Mouse (Mus musculus) forebrain, postnatal 0 days (tissue): ENCODE measurements around the gene Thra. TPM values are rescaled to one million over a fixed set of nuclear protein-coding genes. Genes with fewer than 3 reads are reported as not detected.
"Not testable (repeated sequence)": the region's sequence is repeated elsewhere in the genome, so short reads cannot be mapped to it uniquely, and the experiment has no call there.

Experiments
- ATAC-seq: fragments of 200-750 bp; cut with Nextera tagmentation; 2 replicates; pipeline ENCODE4 v1.8.0; 2017; ENCODE audit warnings: mild to moderate bottlenecking, moderate library complexity
- DNase-seq: peaks from one replicate; pipeline ENCODE4 v3.0.0-alpha.2; 2015
- H3K27ac ChIP-seq: fragments of 300-500 bp; sonication (generic); 2 replicates; pipeline ENCODE4 v1.5.1; 2014; ENCODE audit warnings: low read depth, mild to moderate bottlenecking, antibody characterized with exemption, low read length, moderate library complexity, mixed read lengths
- H3K27me3 ChIP-seq: fragments of 300-500 bp; sonication (generic); 2 replicates; pipeline ENCODE4 v1.6.1; 2014; ENCODE audit warnings: mild to moderate bottlenecking, low read length, mixed read lengths; ENCODE audit not compliant: insufficient read depth
- H3K36me3 ChIP-seq: fragments of 300-500 bp; sonication (generic); 2 replicates; pipeline ENCODE4 v1.6.1; 2014; ENCODE audit warnings: mild to moderate bottlenecking, moderate library complexity; ENCODE audit not compliant: insufficient read depth
- H3K4me1 ChIP-seq: fragments of 300-500 bp; sonication (generic); 2 replicates; pipeline ENCODE4 v1.6.1; 2014; ENCODE audit warnings: antibody characterized with exemption; ENCODE audit not compliant: insufficient read depth
- H3K4me2 ChIP-seq: fragments of 300-500 bp; sonication (generic); 2 replicates; pipeline ENCODE4 v1.6.1; 2014; ENCODE audit warnings: low read depth, mild to moderate bottlenecking, moderate library complexity
- H3K4me3 ChIP-seq: fragments of 300-500 bp; sonication (generic); 2 replicates; pipeline ENCODE4 v1.5.1; 2014; ENCODE audit warnings: low read depth, low read length, mixed read lengths
- H3K9ac ChIP-seq: fragments of 300-500 bp; sonication (generic); 2 replicates; pipeline ENCODE4 v1.6.1; 2014; ENCODE audit warnings: mild to moderate bottlenecking
- H3K9me3 ChIP-seq: fragments of 300-500 bp; sonication (generic); 2 replicates; pipeline ENCODE4 v1.6.1; 2016; ENCODE audit warnings: low read length
- CTCF ChIP-seq: sonication (generic); IDR thresholded peaks from 2 replicates; pipeline ENCODE4 v1.5.1; 2016; ENCODE audit warnings: antibody characterized with exemption, control low read depth, low read depth
- WGBS: fragments of 180-500 bp; shearing (Covaris S2); extraction: QIAGEN DNeasy Blood & Tissue Kit; methylation state at CpG from one replicate; pipeline ENCODE4 v1.1.7; 2014; 5-methylcytosine and 5-hydroxymethylcytosine counted together
- polyA plus RNA-seq: library from polyadenylated mRNA; unstranded; fragments of >200 nt; fragmentation: Nextera tagmentation; extraction: Ambion mirVana; gene quantifications from 2 replicates; pipeline ENCODE4 v1.2.1, GENCODE M21; 2015
- total RNA-seq: library from RNA; depleted of rRNA; stranded (reverse); fragments of >200 nt; gene quantifications from 2 replicates; pipeline ENCODE4 v1.2.3, GENCODE M21; 2014

Gene Thra
- total and polyA plus RNA-seq, 2 experiments from 2014 or later: 233 to 1,003 TPM

DNA sequence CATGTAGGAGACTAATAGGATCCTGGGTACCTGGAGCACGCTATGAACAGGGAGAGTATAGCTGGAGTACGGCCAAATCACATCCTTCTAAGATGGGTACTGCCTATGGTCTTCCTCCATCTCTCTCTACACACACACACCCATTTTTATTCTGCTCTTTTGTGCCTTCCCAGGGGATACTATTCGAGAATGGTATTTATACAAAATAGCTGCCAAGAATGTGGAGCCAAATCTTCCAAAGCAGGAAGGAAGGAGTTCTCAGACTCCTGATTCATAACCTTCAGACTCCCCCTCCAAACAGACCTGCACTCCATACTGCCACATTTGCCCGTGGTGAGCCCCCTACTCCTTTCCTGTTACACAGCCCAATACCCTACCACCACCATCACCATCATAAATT, 9.7 kb upstream of the Thra start:
- Histone ChIP-seq H3K36me3 (0 out of 2 replicates have a peak, but pooled peaks cover 7% of the 10 kb centered on the region), H3K4me2 (no peak overlapping the region), H3K4me1 (peaks cover 10% of the 10 kb centered on the region), H3K27me3 (no peaks in the 10 kb centered on the region), H3K4me3 (no peak overlapping the region), H3K27ac (peak overlapping the region; percentile 40; the same call in 1 of the 2 replicates), H3K9me3 (no peaks in the 10 kb centered on the region), H3K9ac (no peak overlapping the region)
- WGBS: 50% methylated on average over 4 of the region's 4 CpGs
- ATAC-seq: no peak
- DNase-seq: no peak
- no peak for TF ChIP-seq CTCF

- Histone ChIP-seq H3K4me3 (no peak overlapping the region), H3K4me1 (peaks cover 10% of the 10 kb centered on the region), H3K9ac (no peak overlapping the region), H3K9me3 (no peaks in the 10 kb centered on the region), H3K27ac (peak overlapping the region; percentile 40; the same call in 1 of the 2 replicates), H3K27me3 (no peaks in the 10 kb centered on the region), H3K4me2 (no peak overlapping the region), H3K36me3 (0 out of 2 replicates have a peak, but pooled peaks cover 3% of the 10 kb centered on the region)
- DNase-seq (peak; percentile 58), ATAC-seq (no peak)
- TF ChIP-seq CTCF: no peak
- WGBS: 33% methylated on average over 5 of the region's 5 CpGs
These were observed 9.3 kb upstream of the Thra start for GRCm38 (mm10) chr11:98731134-98731533.

- DNase-seq (no peak), ATAC-seq (no peak)
- Histone ChIP-seq H3K9me3 (no peaks in the 10 kb centered on the region), H3K4me3 (no peak overlapping the region), H3K4me2 (no peak overlapping the region), H3K4me1 (peaks cover 13% of the 10 kb centered on the region), H3K27ac (no peak overlapping the region), H3K36me3 (no peaks in the 10 kb centered on the region), H3K9ac (no peak overlapping the region), H3K27me3 (no peaks in the 10 kb centered on the region)
- WGBS: 79% methylated on average over 3 of the region's 3 CpGs
- peak; percentile 28; the same call in 1 of the 2 replicates for TF ChIP-seq CTCF
These were observed 6.4 kb upstream of the Thra start for GRCm38 (mm10) chr11:98734020-98734419.

GRCm38 (mm10) chr11:98735111-98735510, 5.3 kb upstream of the Thra start:
- WGBS: 69% methylated on average over 4 of the region's 4 CpGs
- no peaks in the 10 kb centered on the region for H3K27me3 ChIP-seq
- no peak overlapping the region for H3K4me3 ChIP-seq
- no peak overlapping the region for H3K9ac ChIP-seq
- H3K9me3 ChIP-seq: no peaks in the 10 kb centered on the region
- ATAC-seq: peak; percentile 1; the same call in 1 of the 2 replicates
- no peak overlapping the region for H3K4me2 ChIP-seq
- peaks cover 14% of the 10 kb centered on the region for H3K4me1 ChIP-seq
- peak; percentile 64 for DNase-seq
- H3K27ac ChIP-seq: peak overlapping the region; percentile 73
- H3K36me3 ChIP-seq: no peaks in the 10 kb centered on the region
- no peak for TF ChIP-seq CTCF

GRCm38 (mm10) chr11:98736176-98736575, 4.3 kb upstream of the Thra start:
- TF ChIP-seq CTCF: no peak
- no peak overlapping the region; the same call in 1 of the 2 replicates for H3K27ac ChIP-seq
- WGBS: 58% methylated on average over 1 of the region's 1 CpGs

GRCm38 (mm10) chr11:98737220-98737619, 3.2 kb upstream of the Thra start:
- not testable (repeated sequence) for H3K4me2 ChIP-seq, DNase-seq, H3K27me3 ChIP-seq, ATAC-seq, H3K36me3 ChIP-seq, H3K27ac ChIP-seq, H3K9ac ChIP-seq, H3K9me3 ChIP-seq, H3K4me3 ChIP-seq
- peaks cover 17% of the 10 kb centered on the region for H3K4me1 ChIP-seq
- WGBS: 97% methylated on average over 2 of the region's 2 CpGs

More at GRCm38 (mm10) chr11:98736176-98736575, 4.3 kb upstream of the Thra start:
- ATAC-seq (no peak), DNase-seq (no peak)
- Histone ChIP-seq H3K9ac (no peak overlapping the region), H3K9me3 (no peaks in the 10 kb centered on the region), H3K4me3 (no peak overlapping the region), H3K36me3 (no peaks in the 10 kb centered on the region), H3K4me1 (peaks cover 17% of the 10 kb centered on the region), H3K27me3 (no peaks in the 10 kb centered on the region), H3K4me2 (no peak overlapping the region)

DNA sequence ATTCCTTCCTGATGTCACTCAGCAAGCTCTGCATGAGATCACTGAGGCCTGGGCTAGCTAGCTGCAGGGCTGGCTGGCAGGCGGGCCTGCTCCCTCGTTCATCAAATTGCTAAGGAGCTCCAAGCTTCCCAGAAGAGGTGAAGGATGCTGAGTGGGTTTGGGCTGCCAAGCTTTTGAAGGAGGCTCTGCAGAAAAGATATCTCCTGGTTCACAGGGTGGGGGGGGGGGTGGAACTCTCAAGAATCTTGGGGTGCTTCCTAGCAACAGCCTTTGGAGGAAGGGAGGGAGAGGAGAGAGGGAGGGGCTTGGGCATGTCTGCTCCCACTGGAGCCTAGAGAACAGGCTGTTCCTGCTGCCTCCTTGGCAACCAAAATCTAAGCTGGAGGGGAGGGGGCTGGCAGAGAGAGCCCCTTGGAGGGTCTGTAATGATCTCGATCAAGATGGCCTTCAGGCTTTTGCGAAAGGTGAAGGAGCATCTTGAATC, 2.0 kb upstream of the Thra start:
- peak overlapping the region; percentile 37; the same call in 1 of the 2 replicates for H3K9ac ChIP-seq
- DNase-seq (peak; percentile 88), ATAC-seq (peak; percentile 77)
- WGBS: 11% methylated on average over 4 of the region's 4 CpGs
- H3K4me3 ChIP-seq: no peak overlapping the region
- no peaks in the 10 kb centered on the region for H3K27me3 ChIP-seq
- peaks cover 18% of the 10 kb centered on the region for H3K4me1 ChIP-seq
- peak overlapping the region; percentile 38 for H3K4me2 ChIP-seq
- no peaks in the 10 kb centered on the region for H3K36me3 ChIP-seq
- TF ChIP-seq CTCF: no peak
- no peaks in the 10 kb centered on the region for H3K9me3 ChIP-seq
- H3K27ac ChIP-seq: peak overlapping the region; percentile 99
